Mouse (Mus musculus): ENCODE data around the gene Acap1. TPM values are rescaled to one million over a fixed set of nuclear protein-coding genes. Genes with fewer than 3 reads are reported as not detected.

Acap1 gene
- total and polyA plus RNA-seq, 3 experiments: 39.6 to 70.9 (median 58.2) TPM

DNA sequence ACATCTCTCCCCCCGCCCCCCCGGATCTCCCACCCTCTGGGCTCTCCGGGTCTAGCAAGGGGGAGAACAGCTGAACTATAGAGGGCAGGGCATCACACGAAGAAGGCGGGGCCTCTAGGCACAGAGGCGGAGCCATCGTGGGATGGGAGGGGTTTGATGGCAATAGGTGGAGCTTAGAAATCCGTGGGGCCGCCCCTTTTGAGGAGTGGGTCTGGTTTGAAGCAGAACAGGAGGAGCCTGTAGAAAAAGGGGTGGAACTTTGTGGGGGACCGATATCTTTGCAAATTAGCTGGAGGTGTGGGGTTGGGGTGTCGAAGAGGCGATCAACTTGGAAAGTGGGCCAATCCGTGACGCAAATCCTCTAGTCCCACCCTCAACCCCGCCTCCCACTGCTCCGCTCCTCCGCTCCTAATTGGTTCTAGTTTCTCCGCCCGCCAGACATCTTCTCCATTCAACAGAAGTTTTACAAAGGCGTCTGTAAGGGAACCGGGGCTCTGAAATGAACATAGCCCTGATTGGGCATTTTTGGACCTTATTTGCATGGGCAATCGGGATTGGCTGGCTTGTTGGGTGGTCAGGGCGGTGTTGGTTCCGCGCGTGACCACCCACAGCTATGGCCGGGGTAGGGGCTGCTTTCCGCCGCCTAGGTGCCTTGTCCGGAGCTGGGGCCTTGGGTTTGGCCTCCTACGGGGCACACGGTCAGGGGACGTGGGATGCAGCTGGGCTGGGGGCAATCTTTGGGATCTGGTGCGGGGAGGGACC, 57.2 kb downstream of the Acap1 start, which contains the start of gene Tmem256 (continued):
- TF ChIP-seq SMC3 (IDR thresholded peaks at IDR 0.05; ENCODE audit: low read depth, low read length) (no peak; the same call in 1 of the 2 replicates), CHD2 (IDR thresholded peaks at IDR 0.05; ENCODE audit: low read length) (peak; percentile 93), KAT2A (IDR thresholded peaks at IDR 0.05; ENCODE audit: insufficient replicate concordance, low read length) (peak; percentile 68; the same call in 1 of the 2 replicates), SIN3A (IDR thresholded peaks at IDR 0.05; ENCODE audit: low read length) (peak; percentile 85), MXI1 (IDR thresholded peaks at IDR 0.05; ENCODE audit: low read depth, low read length) (peak; percentile 44; the same call in 1 of the 2 replicates), GABPA (IDR thresholded peaks at IDR 0.05; ENCODE audit: insufficient replicate concordance, low read depth, low read length) (peak; percentile 92), ZC3H11A (IDR thresholded peaks at IDR 0.05; ENCODE audit: low read depth, low read length) (no peak), NELFE (IDR thresholded peaks at IDR 0.05; ENCODE audit: low read depth, low read length) (peak; percentile 93), E2F4 (IDR thresholded peaks at IDR 0.05; ENCODE audit: insufficient replicate concordance, low read depth, low read length) (peak; percentile 83; the same call in 1 of the 2 replicates), PAX5 (IDR thresholded peaks at IDR 0.05; ENCODE audit: low read length) (no peak), MAFK (IDR thresholded peaks at IDR 0.05; ENCODE audit: insufficient replicate concordance, low read length) (no peak), USF2 (conservative IDR thresholded peaks at IDR 0.05; ENCODE audit: low read depth, low read length) (no peak)

DNA sequence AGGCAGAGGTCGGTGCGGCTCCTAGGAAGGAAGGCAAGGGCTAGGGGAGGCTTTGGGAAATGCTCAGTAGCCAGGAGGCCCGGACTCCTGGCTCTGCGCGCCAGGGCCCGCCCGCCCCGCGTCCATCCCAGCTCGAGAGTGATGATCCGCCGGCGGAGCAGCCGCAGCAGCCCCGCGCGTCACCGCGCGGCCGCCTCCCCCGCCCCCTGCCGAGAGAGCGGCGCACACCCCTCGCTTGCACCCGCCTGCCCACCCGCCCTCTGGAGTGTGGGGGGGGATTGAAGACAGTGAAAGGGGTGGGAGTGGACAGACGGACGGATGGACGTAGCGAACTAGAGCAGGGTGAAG, 57.8 kb downstream of the Acap1 start, which contains the start of gene Nlgn2:
Gene Nlgn2 (minus strand): TSS at position 181 of the 348 bp plus-strand sequence.
- H3K9ac ChIP-seq (ENCODE audit: insufficient read depth, low read depth): peak within 1 kb of the TSS; percentile 80
- H3K4me2 ChIP-seq (ENCODE audit: insufficient read depth, low read depth, poor library complexity, severe bottlenecking): peak within 1 kb of the TSS; percentile 98
- TF ChIP-seq NRF1 (IDR thresholded peaks at IDR 0.05; ENCODE audit: low read depth, low read length): peak; percentile 51
- peak; percentile 28; the same call in 1 of the 2 replicates for TF ChIP-seq POLR2A (IDR thresholded peaks at IDR 0.05; ENCODE audit: low read depth, low read length)
- TF ChIP-seq MYC (IDR thresholded peaks at IDR 0.05; ENCODE audit: low read depth, low read length): no peak
- TF ChIP-seq SIN3A (IDR thresholded peaks at IDR 0.05; ENCODE audit: low read length): no peak
- no peak for TF ChIP-seq ZNF384 (IDR thresholded peaks at IDR 0.05; ENCODE audit: low read depth, low read length)
- 0 out of 2 replicates have a peak, but pooled peaks have one; percentile 19 for TF ChIP-seq MAZ (IDR thresholded peaks at IDR 0.05; ENCODE audit: low read depth, low read length)
- no peak for TF ChIP-seq CHD2 (IDR thresholded peaks at IDR 0.05; ENCODE audit: low read length)
- dilution Hi-C loops (cut with MboI; ENCODE audit: extremely low pct_ligation_motif_present, extremely low pct_unique_long_range_greater_than_20kb, low sequenced_read_pairs) (no loop called here), in situ Hi-C loops (cut with MboI; ENCODE audit: low pct_ligation_motif_present, low pct_unique_long_range_greater_than_20kb, low sequenced_read_pairs) (no loop called here)
- no peaks in the 10 kb centered on the region for H3K79me2 ChIP-seq (replicated peaks; ENCODE audit: control insufficient read depth, extremely low read depth, insufficient read depth, poor library complexity, severe bottlenecking)
- no peaks in the 10 kb centered on the region for H3K9me3 ChIP-seq (replicated peaks; ENCODE audit: low read length)
- peaks cover 3 to 9% of the 10 kb centered on the region in 2 experiments for H3K36me3 ChIP-seq (replicated peaks in 1 of 2; ENCODE audit: control insufficient read depth in 1 of 2, insufficient read depth in 1 of 2, low read length in 1 of 2)
- H3K4me1 ChIP-seq (ENCODE audit: control insufficient read depth in 1 of 2, insufficient read depth in 2 of 2): peaks cover 10 to 19% of the 10 kb centered on the region in 2 experiments
- peak within 1 kb of the TSS; percentile 62 to 100 (median 67) for H3K4me3 ChIP-seq (replicated peaks in 1 of 3; ENCODE audit: low read depth in 2 of 3, low read length in 2 of 3, poor library complexity in 1 of 3)
- DNase-seq (ENCODE audit: extremely low read depth): peak; percentile 14
- H3K27ac ChIP-seq (ENCODE audit: insufficient read depth, low read depth): no peak within 1 kb of the TSS
- peaks cover 32% of the 10 kb centered on the region for H3K27me3 ChIP-seq (replicated peaks)

Data from CH12.LX (cell line).